Mouse (Mus musculus) heart, adult 9 months (tissue): ENCODE data around the gene Ednra.
"Not testable (repeated sequence)": the region's sequence is repeated elsewhere in the genome, so short reads cannot be mapped to it uniquely, and the experiment has no call there.

Experiments used
- DNase-seq, 2 experiments: peaks; one replicate each; pipeline ENCODE4 v3.0.0; 2022; ENCODE audit warnings: low spot score in 2 of 2

Ednra gene

GRCm38 (mm10) chr8:77718933-77719332, 5.3 kb downstream of the Ednra start:
- DNase-seq = no peak

GRCm38 (mm10) chr8:77717036-77717435, 7.2 kb downstream of the Ednra start:
- peak; percentile 23 to 27 for DNase-seq

GRCm38 (mm10) chr8:77714455-77714854, 9.8 kb downstream of the Ednra start:
- no peak for DNase-seq

DNA sequence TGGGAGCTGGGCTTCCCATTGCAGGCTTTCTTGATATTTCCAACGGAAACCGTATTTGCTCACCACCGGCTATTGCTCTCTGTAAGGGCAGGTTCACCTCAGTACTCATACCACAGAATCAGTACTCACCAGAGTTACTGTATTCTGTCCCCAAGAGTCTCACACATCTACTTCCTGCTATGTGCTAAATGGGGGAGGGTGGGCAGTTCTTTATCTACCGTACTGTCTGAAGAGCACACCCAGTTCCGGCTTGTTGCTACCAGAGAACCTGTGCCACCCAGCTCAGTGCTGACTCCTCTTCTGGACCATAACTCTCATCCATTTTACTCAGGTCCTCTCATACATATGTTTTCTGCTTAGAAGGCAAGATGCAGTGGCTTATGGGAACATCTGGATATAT, 10.6 kb downstream of the Ednra start:
- no peak for DNase-seq

DNA sequence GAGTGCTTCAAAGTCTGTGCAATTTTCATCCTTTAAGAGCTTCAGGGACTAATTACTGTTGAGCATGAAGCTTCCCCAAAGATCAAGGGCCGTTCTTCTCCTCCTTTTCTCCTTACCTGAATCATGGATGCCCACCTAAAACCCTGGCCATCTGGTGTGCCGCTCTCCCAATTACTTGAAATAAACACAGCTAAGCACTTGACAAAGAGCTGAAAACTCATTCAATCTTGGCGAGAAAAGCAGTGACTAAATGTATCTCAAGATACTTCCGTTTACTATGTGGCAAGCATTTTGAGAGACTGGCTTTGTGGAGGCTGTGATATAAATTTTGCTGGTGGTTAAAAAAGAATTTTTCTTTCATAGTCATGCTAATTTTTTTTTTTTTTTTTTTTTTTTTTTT, 19.5 kb downstream of the Ednra start:
- DNase-seq = no peak

- DNase-seq = no peak
Observed at GRCm38 (mm10) chr8:77698028-77698427, 26.2 kb downstream of the Ednra start.

DNA sequence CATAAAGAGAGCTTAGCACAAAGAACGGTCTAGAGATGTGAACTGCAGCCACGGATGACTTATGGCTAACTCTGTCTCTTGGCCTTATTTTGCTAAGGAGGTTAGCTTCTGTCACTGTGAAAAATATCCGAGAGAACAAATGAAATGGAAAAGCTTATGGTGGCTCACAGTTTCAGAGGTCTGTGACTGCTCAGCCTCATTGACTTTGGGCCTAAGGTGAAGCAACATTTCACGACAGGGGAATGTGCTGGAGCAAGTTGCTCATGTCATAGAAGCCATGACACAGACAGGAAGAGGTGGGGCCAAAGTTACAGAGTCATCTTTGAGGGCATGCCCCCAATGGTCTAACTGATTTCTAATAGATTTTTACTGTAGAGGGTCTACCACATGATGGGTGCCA, 28.1 kb downstream of the Ednra start:
- no peak for DNase-seq

DNA sequence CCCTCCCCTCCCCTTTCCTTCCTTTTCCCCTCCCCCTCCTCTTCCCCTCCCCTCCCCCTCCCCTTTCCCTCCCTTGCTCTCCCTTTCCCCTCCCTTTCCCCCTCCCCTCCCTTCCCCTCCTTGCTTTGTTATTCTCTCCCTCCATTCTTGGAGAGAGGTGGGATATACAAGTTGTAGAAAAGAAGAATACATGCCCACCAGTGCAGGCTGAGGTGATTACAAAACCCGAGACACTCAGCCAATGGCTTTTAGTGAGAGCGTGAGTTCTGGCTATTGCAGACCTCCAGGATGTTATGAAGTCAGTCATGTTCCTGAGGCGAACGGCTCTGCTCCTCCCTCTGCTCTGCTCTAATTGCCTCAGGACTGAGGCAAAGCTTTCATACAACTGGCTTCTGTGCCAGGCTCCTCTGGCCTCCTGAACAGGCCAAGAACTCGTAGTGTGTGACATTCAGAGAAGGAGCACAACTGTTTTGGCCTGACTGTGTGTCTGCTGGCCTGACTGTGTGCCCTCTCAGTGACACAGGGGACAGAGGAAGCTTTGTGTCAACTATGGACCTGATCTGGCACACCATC, 28.7 kb downstream of the Ednra start:
- DNase-seq = no peak

DNA sequence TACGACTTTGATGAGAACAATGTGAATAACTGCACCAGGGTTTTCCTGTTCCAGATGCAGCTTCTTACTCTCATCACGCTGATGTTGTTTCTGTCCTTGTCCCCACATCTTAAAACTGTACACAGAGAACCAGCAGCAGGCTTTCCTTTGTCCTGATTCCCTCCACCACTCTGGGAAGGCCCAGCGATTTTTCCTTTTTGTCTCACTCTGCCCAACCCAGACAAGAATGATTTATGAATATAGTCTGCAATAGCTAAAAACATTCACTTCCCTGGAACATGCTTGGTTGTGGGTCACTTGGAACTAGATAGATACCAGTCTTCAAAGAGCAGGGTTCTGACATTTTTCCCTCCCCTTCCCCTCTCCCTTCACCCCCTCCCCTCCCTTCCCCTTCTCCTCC, 29.2 kb downstream of the Ednra start:
- DNase-seq = no peak

DNA sequence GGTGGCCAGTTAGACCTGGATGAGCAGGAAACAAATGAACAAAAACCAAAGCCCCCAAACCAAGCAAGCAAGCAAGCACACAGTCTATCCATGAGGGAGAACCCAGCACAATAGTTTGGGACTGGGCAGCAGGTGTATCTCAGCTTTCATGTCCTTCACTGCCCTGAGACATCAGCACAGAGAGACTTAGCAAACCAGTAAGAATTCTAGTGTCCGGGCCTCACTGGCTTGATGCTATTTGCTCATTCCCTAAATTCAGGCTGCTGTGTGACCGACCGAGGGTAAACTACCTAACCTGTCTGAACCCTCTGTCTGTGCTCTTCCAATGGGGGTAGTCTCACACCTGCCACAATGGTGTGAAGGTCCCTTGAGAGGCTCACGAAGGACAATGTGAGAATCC, 29.7 kb downstream of the Ednra start:
- DNase-seq = no peak

DNA sequence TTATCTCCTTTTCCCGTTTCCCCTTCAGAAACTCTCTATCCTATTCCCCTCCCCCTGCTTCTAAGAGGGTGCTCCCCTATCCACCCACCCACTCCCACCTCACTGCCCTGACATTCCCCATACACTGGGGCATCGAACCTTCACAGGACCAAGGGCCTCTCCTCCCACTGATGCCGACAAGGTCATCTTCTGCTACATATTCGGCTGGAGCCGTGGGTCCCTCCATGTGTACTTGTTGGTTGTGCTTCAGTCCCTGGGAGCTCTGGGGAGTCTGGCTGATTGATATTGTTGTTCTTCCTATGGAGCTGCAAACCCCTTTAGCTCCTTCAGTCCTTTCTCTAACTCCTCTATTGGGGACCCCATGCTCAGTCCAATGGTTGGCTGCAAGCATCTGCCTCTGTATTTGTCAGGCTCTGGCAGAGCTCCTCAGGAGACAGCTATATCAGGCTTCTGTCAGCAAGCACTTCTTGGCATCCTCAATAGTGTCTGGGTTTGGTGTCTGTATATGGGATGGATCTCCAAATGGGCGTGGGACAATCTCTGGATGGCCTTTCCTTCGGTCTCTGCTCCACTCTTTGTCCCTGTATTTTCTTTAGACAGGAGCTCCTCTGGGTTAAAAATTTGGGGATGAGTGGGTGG, 34.7 kb downstream of the Ednra start:
- DNase-seq = not testable (repeated sequence)

GRCm38 (mm10) chr8:77688978-77689377, 35.3 kb downstream of the Ednra start:
- DNase-seq = no peak

GRCm38 (mm10) chr8:77684372-77684771, 39.9 kb downstream of the Ednra start:
- no peak for DNase-seq

- no peak for DNase-seq
Observed at GRCm38 (mm10) chr8:77683356-77684106, 40.7 kb downstream of the Ednra start.

GRCm38 (mm10) chr8:77682008-77682934, 42.0 kb downstream of the Ednra start:
- DNase-seq = no peak

GRCm38 (mm10) chr8:77672036-77672435, 52.2 kb downstream of the Ednra start:
- DNase-seq = no peak

DNA sequence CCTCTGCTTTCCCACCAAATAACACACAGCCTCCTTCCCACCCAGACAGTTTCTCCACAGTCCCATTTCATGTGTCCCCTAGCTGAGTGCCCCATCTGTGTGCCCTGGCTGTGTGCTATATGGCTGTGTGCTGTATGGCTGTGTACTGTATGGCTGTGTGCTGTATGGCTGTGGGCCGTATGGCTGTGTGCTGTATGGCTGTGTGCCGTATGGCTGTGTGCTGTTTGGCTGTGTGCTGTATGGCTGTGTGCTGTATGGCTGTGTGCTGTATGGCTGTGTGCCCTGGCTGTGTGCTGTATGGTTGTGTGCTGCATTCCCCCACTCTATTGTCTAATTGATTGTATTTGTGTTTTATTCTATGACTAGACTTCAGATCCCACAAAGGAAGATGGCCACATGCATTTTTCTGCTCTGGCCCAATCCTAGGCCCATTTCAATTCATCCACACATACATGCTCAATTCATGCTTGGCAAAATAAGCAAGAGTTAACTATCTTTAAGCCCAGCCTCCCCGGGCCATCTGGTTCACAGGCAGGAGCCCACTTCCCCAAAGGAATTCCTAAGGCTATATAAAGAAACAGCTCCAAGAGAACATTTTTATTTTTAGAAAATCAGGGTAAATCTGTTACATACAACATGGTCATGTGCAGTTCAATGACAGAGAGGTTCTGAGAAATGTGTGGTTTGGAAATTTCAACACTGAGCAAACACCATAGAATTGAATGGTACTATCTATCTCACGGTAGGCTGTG, 53.5 kb downstream of the Ednra start:
- DNase-seq = peak in 1 of 2 experiments; percentile 7

GRCm38 (mm10) chr8:77667916-77668315, 56.3 kb downstream of the Ednra start:
- DNase-seq = no peak

DNA sequence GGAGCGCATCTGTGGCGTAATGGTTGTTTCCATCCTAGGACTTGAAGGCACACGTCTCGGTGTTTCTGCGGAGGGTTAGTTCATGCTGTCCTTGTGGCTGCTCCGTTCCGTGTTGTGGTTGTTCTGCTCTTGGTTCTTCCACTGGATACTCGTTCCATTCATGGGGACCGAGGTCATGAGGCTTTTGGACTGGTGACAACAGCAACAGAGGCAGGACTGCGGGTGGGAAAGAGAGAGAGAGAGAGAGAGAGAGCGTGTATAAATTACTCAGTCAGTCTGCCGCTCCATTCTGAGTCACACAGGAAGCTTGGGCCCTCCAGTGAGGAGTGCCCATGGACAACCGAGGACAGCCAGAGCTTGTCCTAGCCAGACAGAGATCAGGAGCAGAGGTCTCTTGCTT, 59.4 kb downstream of the Ednra start:
- peak in 1 of 2 experiments; percentile 16 for DNase-seq

DNA sequence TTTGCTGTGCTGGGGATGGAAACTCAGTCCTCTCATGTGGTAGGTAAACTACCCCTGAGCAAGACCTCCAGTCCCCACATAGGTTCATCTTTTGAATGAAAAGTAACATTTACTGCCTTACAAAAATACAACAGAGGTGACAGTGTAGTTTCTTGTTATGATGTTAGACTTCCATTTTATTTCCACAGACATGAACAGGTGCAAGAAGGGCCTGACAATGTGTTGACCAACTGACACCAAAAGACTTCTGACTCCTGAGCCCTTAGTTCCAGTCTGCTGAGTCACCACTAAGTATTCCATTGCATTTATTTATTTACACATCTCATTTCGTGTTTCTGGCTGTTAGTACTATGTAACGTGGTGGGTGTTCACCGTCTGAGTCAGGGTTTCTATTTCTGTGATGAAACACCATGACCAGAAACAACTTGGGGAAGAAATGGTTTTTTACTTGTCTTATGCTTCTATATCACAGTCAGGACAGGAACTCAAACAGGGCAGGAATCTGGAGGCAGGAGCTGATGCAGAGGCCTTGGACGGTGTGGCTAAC, 64.7 kb downstream of the Ednra start:
- no peak for DNase-seq

DNA sequence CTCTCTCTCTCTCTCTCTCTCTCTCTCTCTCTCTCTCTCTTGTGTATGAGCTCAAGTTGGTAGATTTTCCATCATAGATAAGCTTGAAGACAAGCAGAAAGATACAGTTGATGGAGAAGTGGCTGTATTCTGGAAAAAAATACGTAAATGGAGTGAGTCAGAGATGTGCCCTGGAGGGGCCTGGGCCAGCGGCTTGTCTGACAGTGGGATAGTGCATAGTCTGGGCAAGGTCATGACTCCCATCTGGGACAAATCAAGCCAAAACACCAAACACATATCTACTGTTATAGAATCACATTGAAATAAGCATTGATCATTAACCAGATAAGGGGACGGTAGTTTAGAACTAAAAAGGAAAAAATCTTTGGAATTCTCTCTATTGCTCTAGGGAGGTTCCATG, 65.9 kb downstream of the Ednra start:
- DNase-seq = no peak
